Mouse (Mus musculus) myocyte (in vitro differentiated cells): ENCODE measurements around the gene Rhox12.

Experiments
- E2F4 ChIP-seq: IDR thresholded peaks from one replicate; pipeline ENCODE4 v1.6.1; 2011; ENCODE audit warnings: mild to moderate bottlenecking, control low read depth, moderate library complexity; ENCODE audit not compliant: insufficient read depth
- MAX ChIP-seq: IDR thresholded peaks from one replicate; pipeline ENCODE4 v1.6.1; 2011; ENCODE audit warnings: low read depth, mild to moderate bottlenecking, control low read depth
- MYOG ChIP-seq, 3 experiments: IDR thresholded peaks; one replicate each; pipeline ENCODE4 v1.6.1; 2011; ENCODE audit warnings: control low read depth in 2 of 3, low read depth in 2 of 3, mild to moderate bottlenecking in 2 of 3; ENCODE audit not compliant: insufficient read length in 2 of 3, control insufficient read depth in 1 of 3, insufficient read depth in 1 of 3
- POLR2A ChIP-seq: IDR thresholded peaks from one replicate; pipeline ENCODE4 v1.6.1; 2011; ENCODE audit warnings: low read depth, mild to moderate bottlenecking, control low read depth, moderate library complexity; ENCODE audit not compliant: insufficient read length
- POLR2AphosphoS2 ChIP-seq: IDR thresholded peaks from one replicate; pipeline ENCODE4 v1.6.1; 2011; ENCODE audit warnings: low read depth, control low read depth; ENCODE audit not compliant: insufficient read length
- USF1 ChIP-seq: IDR thresholded peaks from one replicate; pipeline ENCODE4 v1.6.1; 2011; ENCODE audit warnings: low read depth, mild to moderate bottlenecking, control low read depth, moderate library complexity

GRCm38 (mm10) chrX:38085041-38085440, 25.7 kb downstream of the Rhox12 start, which contains the start of gene Rhox11:
- TF ChIP-seq MAX (no peak), POLR2AphosphoS2 (no peak), USF1 (no peak), E2F4 (no peak), POLR2A (no peak), MYOG (IDR thresholded peaks at IDR 0.05; ENCODE audit: control insufficient read depth in 1 of 3, insufficient read depth in 1 of 3, insufficient read length in 2 of 3, low read depth in 2 of 3) (no peak)
